Mouse (Mus musculus) erythroid progenitor cell, adult 5-6 weeks (primary cell): ENCODE data around the gene Actbl2. TPM values are rescaled to one million over a fixed set of nuclear protein-coding genes. Genes with fewer than 3 reads are reported as not detected.

Experiments used
- total RNA-seq, 2 experiments: library from RNA; stranded (forward) in 1 of 2; stranded (reverse) in 1 of 2; fragments of 150-400 nt in 1 of 2; fragments of 186-747, 209-891 nt in 1 of 2; gene quantifications; 2 replicates each; pipeline versions ENCODE4 v1.2.3 to v1.2.4; 2015 to 2017; ENCODE audit warnings: low replicate concordance in 2 of 2

The Actbl2 gene
- total RNA-seq, 2 experiments from 2014 or later: not detected

Other genes starting within 250 kb of the Actbl2 start
- 108 and 133 TPM in 2 replicates for gene Gpbp1, start 235.1 kb downstream of the Actbl2 start, total RNA-seq (2015; ENCODE audit: low replicate concordance)
- 164 and 201 TPM in 2 replicates for gene Gpbp1, start 235.1 kb downstream of the Actbl2 start, total RNA-seq (2017; ENCODE audit: low replicate concordance)